In the genomic region with DNA sequence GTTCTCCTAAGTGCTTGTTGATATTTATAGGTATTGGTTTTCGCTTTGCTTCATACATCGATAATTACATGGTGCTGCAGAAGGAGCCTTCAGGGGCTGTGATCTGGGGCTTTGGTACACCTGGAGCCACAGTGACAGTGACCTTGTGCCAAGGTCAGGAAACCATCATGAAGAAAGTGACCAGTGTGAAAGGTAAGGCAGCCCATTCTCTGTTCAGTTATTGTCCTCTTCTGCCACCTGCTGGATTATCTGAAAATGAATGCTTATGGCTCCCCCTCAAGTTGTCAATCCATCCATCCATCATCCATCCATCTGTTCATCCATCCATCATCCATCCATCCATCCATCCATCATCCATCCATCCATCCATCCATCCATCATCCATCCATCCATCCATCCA, we compare ENCODE assay signal across 9 mouse cellular contexts. TPM values are rescaled to one million over a fixed set of nuclear protein-coding genes. Genes with fewer than 3 reads are reported as not detected.
DNase-seq lines count a peak whose midpoint lies in the region; ATAC-seq and TF ChIP-seq lines count a peak whose summit lies in the region.
"Had no signal": no experiment of that assay in that cellular context is flagged by ENCODE, and none has a peak within 500 bp of the region (broad histone marks: within the 10 kb centered on the region; RNA-seq: fewer than 3 reads in every experiment).

No protein-coding gene starts in this region.

- H3K4me1 ChIP-seq in kidney, adult 2 months (ENCODE audit: control insufficient read depth, insufficient read depth, low read length): 0 out of 2 replicates have a peak, but pooled peaks cover 6% of the 10 kb centered on the region
- H3K4me1 ChIP-seq in kidney, embryonic 15.5 days: peaks cover 7% of the 10 kb centered on the region
- peaks cover 0 to 23% of the 10 kb centered on the region in 2 experiments; a peak in 2 of 4 replicates for H3K4me1 ChIP-seq in CH12.LX (ENCODE audit: control insufficient read depth in 1 of 2, insufficient read depth in 2 of 2)

- TF ChIP-seq CTCF in kidney, adult 2 months (conservative IDR thresholded peaks at IDR 0.05; ENCODE audit: insufficient read depth, insufficient read length, low read depth, low read length): peak; percentile 53
- peak; percentile 52 to 87; a peak in 3 of 4 replicates for TF ChIP-seq CTCF in CH12.LX (conservative IDR thresholded peaks at IDR 0.05 in 1 of 2, IDR thresholded peaks at IDR 0.05 in 1 of 2; ENCODE audit: low read depth in 2 of 2, low read length in 2 of 2)

- no peak for TF ChIP-seq EP300 in CH12.LX (IDR thresholded peaks at IDR 0.05; ENCODE audit: low read length)

- WGBS in kidney, adult 2 months: 57% methylated on average over 2 of the region's 2 CpGs
- WGBS in kidney, embryonic 15.5 days: 52% methylated on average over 2 of the region's 2 CpGs

- no peak overlapping the region for H3K4me3 ChIP-seq in kidney, adult 2 months (ENCODE audit: insufficient read depth, low read depth, low read length)
- H3K4me3 ChIP-seq in kidney, embryonic 15.5 days (replicated peaks): no peak overlapping the region
- no peak overlapping the region for H3K4me3 ChIP-seq in CH12.LX (replicated peaks in 1 of 3; ENCODE audit: low read depth in 2 of 3, low read length in 2 of 3, poor library complexity in 1 of 3)
- H3K4me3 ChIP-seq: midbrain, embryonic 12.5 days had no signal

- H3K36me3 ChIP-seq in kidney, adult 2 months (ENCODE audit: control insufficient read depth, insufficient read depth, low read length): no peaks in the 10 kb centered on the region
- no peaks in the 10 kb centered on the region for H3K36me3 ChIP-seq in kidney, embryonic 15.5 days
- H3K36me3 ChIP-seq in CH12.LX (replicated peaks in 1 of 2; ENCODE audit: control insufficient read depth in 1 of 2, insufficient read depth in 1 of 2, low read length in 1 of 2): peaks cover 0 to 4% of the 10 kb centered on the region in 2 experiments
- H3K36me3 ChIP-seq: midbrain, embryonic 12.5 days had no signal

- dilution Hi-C loops in CH12.LX (cut with MboI; ENCODE audit: extremely low pct_ligation_motif_present, extremely low pct_unique_long_range_greater_than_20kb, low sequenced_read_pairs): no loop called here

- no peak for TF ChIP-seq POLR2A in kidney, adult 2 months (IDR thresholded peaks at IDR 0.05; ENCODE audit: low read depth, low read length)
- TF ChIP-seq POLR2A in CH12.LX (IDR thresholded peaks at IDR 0.05; ENCODE audit: low read depth, low read length): no peak

- no peaks in the 10 kb centered on the region for H3K9me3 ChIP-seq in kidney, embryonic 15.5 days (replicated peaks)
- no peaks in the 10 kb centered on the region for H3K9me3 ChIP-seq in CH12.LX (replicated peaks; ENCODE audit: low read length)
- H3K9me3 ChIP-seq: midbrain, embryonic 12.5 days had no signal

- in situ Hi-C loops in CH12.LX (cut with MboI; ENCODE audit: low pct_ligation_motif_present, low pct_unique_long_range_greater_than_20kb, low sequenced_read_pairs): no loop called here

- DNase-seq in kidney, adult 2 months: peak; percentile 66
- DNase-seq in CH12.LX (ENCODE audit: extremely low read depth): peak; percentile 57
- DNase-seq in adipocyte (ENCODE audit: low spot score): peak; percentile 50
- peak; percentile 50 to 69 for DNase-seq in heart, postnatal 10 days
- no peak for DNase-seq in left cerebral cortex, postnatal 10 days (ENCODE audit: extremely low spot score in 1 of 2, low spot score in 2 of 2)
- no peak for DNase-seq in gastrocnemius, postnatal 10 days

- peak; percentile 87 for TF ChIP-seq RAD21 in CH12.LX (IDR thresholded peaks at IDR 0.05; ENCODE audit: low read depth, low read length)

- H3K79me2 ChIP-seq in CH12.LX (replicated peaks; ENCODE audit: control insufficient read depth, extremely low read depth, insufficient read depth, poor library complexity, severe bottlenecking): no peaks in the 10 kb centered on the region

- no peak overlapping the region for H3K9ac ChIP-seq in kidney, embryonic 15.5 days
- no peak overlapping the region for H3K9ac ChIP-seq in CH12.LX (ENCODE audit: insufficient read depth, low read depth)
- H3K9ac ChIP-seq: midbrain, embryonic 12.5 days had no signal

- no peak overlapping the region for H3K4me2 ChIP-seq in kidney, embryonic 15.5 days
- no peak overlapping the region for H3K4me2 ChIP-seq in CH12.LX (ENCODE audit: insufficient read depth, low read depth, poor library complexity, severe bottlenecking)
- H3K4me2 ChIP-seq: midbrain, embryonic 12.5 days had no signal

- no peaks in the 10 kb centered on the region for H3K27me3 ChIP-seq in kidney, adult 2 months (replicated peaks; ENCODE audit: control insufficient read depth, insufficient read depth, low read length)
- H3K27me3 ChIP-seq in kidney, embryonic 15.5 days: peaks cover 13% of the 10 kb centered on the region
- H3K27me3 ChIP-seq in CH12.LX (replicated peaks): no peaks in the 10 kb centered on the region

- intact Hi-C loops in heart, postnatal 10 days (cut with DNase I): loop anchor here (1.0 kb wide), 2 partner anchors 154 to 186 kb away; no protein-coding TSS in a partner anchor
- intact Hi-C loops in left cerebral cortex, postnatal 10 days (cut with DNase I): loop anchor here (2.0 to 10.0 kb wide), 2 partner anchors 160 to 182 kb away; partner anchors contain the start of gene Robo3

- H3K27ac ChIP-seq in kidney, adult 2 months (ENCODE audit: insufficient read depth, low read depth, low read length): no peak overlapping the region
- no peak overlapping the region for H3K27ac ChIP-seq in kidney, embryonic 15.5 days
- no peak overlapping the region for H3K27ac ChIP-seq in CH12.LX (ENCODE audit: insufficient read depth, low read depth)
- H3K27ac ChIP-seq: midbrain, embryonic 12.5 days had no signal

- ATAC-seq in kidney, embryonic 15.5 days (replicated peaks; ENCODE audit: low FRiP score): no peak
- peak; percentile 35; the same call in 1 of the 2 replicates for ATAC-seq in neutrophil, adult 5-6 weeks (ENCODE audit: extremely low read depth, insufficient number of reproducible peaks, low FRiP score, poor library complexity, severe bottlenecking)

TF ChIP-seq in CH12.LX, 34 proteins besides CTCF, POLR2A, EP300 and RAD21:
- no peak for TF ChIP-seq ZKSCAN1 (IDR thresholded peaks at IDR 0.05; ENCODE audit: borderline replicate concordance, low read depth, low read length)
- no peak for TF ChIP-seq SIN3A (IDR thresholded peaks at IDR 0.05; ENCODE audit: low read length)
- peak; percentile 93 for TF ChIP-seq SMC3 (IDR thresholded peaks at IDR 0.05; ENCODE audit: low read depth, low read length)
- TF ChIP-seq POLR2AphosphoS2 (IDR thresholded peaks at IDR 0.05; ENCODE audit: low read depth, low read length): no peak
- peak; percentile 53 for TF ChIP-seq ZC3H11A (IDR thresholded peaks at IDR 0.05; ENCODE audit: low read depth, low read length)

RNA-seq across cellular contexts. Expression of gene Spa17, which starts 3.2 kb away (rescaled TPM):
- polyA plus RNA-seq in kidney, adult 2 months (2012; rRNA removed): 3.1 and 3.5 TPM in 2 replicates
- polyA plus RNA-seq in kidney, embryonic 15.5 days (2015; fragmentation: Nextera tagmentation; extraction: Ambion mirVana): 6.6 and 6.7 TPM in 2 replicates
- total RNA-seq in CH12.LX (2012; rRNA removed) (0.47 and 1.3 TPM in 2 replicates), CH12.LX (2014; rRNA removed) (1.4 and 2.3 TPM in 2 replicates)
- 3.2 and 4.1 TPM in 2 replicates for polyA plus RNA-seq in CH12.LX (2012; ENCODE audit: insufficient read length, low read depth)
- 1 to 10 TPM; 3.4 to 3.9 TPM for total RNA-seq in heart, postnatal 10 days (2021)
- 2.2 and 2.9 TPM in 2 replicates for total RNA-seq in neutrophil, adult 5-6 weeks (2017)
- total RNA-seq in left cerebral cortex, postnatal 10 days (2021): 1 to 10 TPM; 1.9 to 2.2 TPM
- total RNA-seq in gastrocnemius, postnatal 10 days (2021): 1 to 10 TPM; 2.1 to 3.0 TPM

RNA-seq across cellular contexts. Expression of gene Tbrg1, which starts 40.3 kb away (rescaled TPM):
- polyA plus RNA-seq in kidney, adult 2 months (2012; rRNA removed): 34.6 and 34.8 TPM in 2 replicates
- 140 and 141 TPM in 2 replicates for polyA plus RNA-seq in kidney, embryonic 15.5 days (2015; fragmentation: Nextera tagmentation; extraction: Ambion mirVana)
- 97.4 and 99.9 TPM in 2 replicates for total RNA-seq in CH12.LX (2012; rRNA removed)
- total RNA-seq in CH12.LX (2014; rRNA removed): 115 and 129 TPM in 2 replicates
- polyA plus RNA-seq in CH12.LX (2012; ENCODE audit: insufficient read length, low read depth): 92.4 and 103 TPM in 2 replicates
- 10 to 100 TPM; 51.5 to 52.8 TPM for total RNA-seq in heart, postnatal 10 days (2021)
- 49.5 and 53.0 TPM in 2 replicates for total RNA-seq in neutrophil, adult 5-6 weeks (2017)
- total RNA-seq in left cerebral cortex, postnatal 10 days (2021): 10 to 100 TPM; 54.1 to 58.3 TPM
- 10 to 100 TPM; 46.1 to 54.6 TPM for total RNA-seq in gastrocnemius, postnatal 10 days (2021)

RNA-seq across cellular contexts. Expression of gene Panx3, which starts 52.3 kb away (rescaled TPM):
- polyA plus RNA-seq in kidney, adult 2 months (2012; rRNA removed): not detected in 2 replicates
- polyA plus RNA-seq in kidney, embryonic 15.5 days (2015; fragmentation: Nextera tagmentation; extraction: Ambion mirVana): 5.4 TPM in 1 of 2 replicates, not detected in the other
- total RNA-seq in CH12.LX (2012; rRNA removed): not detected in 2 replicates
- not detected in 2 replicates for total RNA-seq in CH12.LX (2014; rRNA removed)
- not detected in 2 replicates for polyA plus RNA-seq in CH12.LX (2012; ENCODE audit: insufficient read length, low read depth)
- not detected for total RNA-seq in heart, postnatal 10 days (2021)
- 0.25 TPM in 1 of 2 replicates, not detected in the other for total RNA-seq in neutrophil, adult 5-6 weeks (2017)
- total RNA-seq in left cerebral cortex, postnatal 10 days (2021): not detected
- 1 to 10 TPM in 1 of 2 experiments, not detected in 1; 3.3 TPM for total RNA-seq in gastrocnemius, postnatal 10 days (2021)

Comparison
In these comparisons a context has a peak if more than half of its experiments do, and no peak if none do; other contexts are left out.
1. DNase-seq: peak in kidney, adult 2 months (single experiment), CH12.LX (single experiment), adipocyte (single experiment) and heart, postnatal 10 days (2 of 2); none in left cerebral cortex, postnatal 10 days (0 of 2) and gastrocnemius, postnatal 10 days (single experiment).